Mouse (Mus musculus) Muller cell, postnatal 12 days (primary cell): ENCODE measurements at regions not wholly inside any gene's neighbourhood (a gene's known extent, or its start where the extent isn't known, plus 50 kb on each side); places are given as distances from the start of the nearest gene placed in this dataset.

ENCODE experiments used
- DNase-seq: peaks from one replicate; pipeline ENCODE4 v3.0.0-alpha.2; 2015; ENCODE audit errors: inconsistent ontology term

- DNase-seq, result no peak
Measured at GRCm38 (mm10) chr17:64916657-64917056, 80.8 kb upstream of the 4930583I09Rik start.

GRCm38 (mm10) chr17:64915708-64916107, 79.8 kb upstream of the 4930583I09Rik start:
- no peak for DNase-seq

GRCm38 (mm10) chr17:64915025-64915424, 79.2 kb upstream of the 4930583I09Rik start:
- DNase-seq, result no peak

GRCm38 (mm10) chr17:64914302-64914701, 78.4 kb upstream of the 4930583I09Rik start:
- DNase-seq, result no peak

GRCm38 (mm10) chr17:64908671-64909070, 72.8 kb upstream of the 4930583I09Rik start:
- DNase-seq, result no peak

GRCm38 (mm10) chr17:64901721-64902623, 66.1 kb upstream of the 4930583I09Rik start:
- DNase-seq, result no peak

- DNase-seq, result no peak
Measured at GRCm38 (mm10) chr17:64897473-64897872, 61.6 kb upstream of the 4930583I09Rik start.

GRCm38 (mm10) chr17:64895886-64896285, 60.0 kb upstream of the 4930583I09Rik start:
- DNase-seq, result no peak

GRCm38 (mm10) chr17:64895466-64895865, 59.6 kb upstream of the 4930583I09Rik start:
- DNase-seq, result no peak

- DNase-seq, result no peak
Measured at GRCm38 (mm10) chr17:64893182-64893902, 57.5 kb upstream of the 4930583I09Rik start.
